Mouse (Mus musculus): Measurements from ENCODE around the gene Depp1. TPM values are rescaled to one million over a fixed set of nuclear protein-coding genes. Genes with fewer than 3 reads are reported as not detected.

The Depp1 gene
- polyA plus RNA-seq, 1 experiment = not detected

- peak overlapping the region; percentile 86 for H3K27ac ChIP-seq (ENCODE audit: insufficient read depth, low read depth, low read length)
- TF ChIP-seq CTCF (IDR thresholded peaks at IDR 0.05; ENCODE audit: low read depth, low read length) (no peak), POLR2A (IDR thresholded peaks at IDR 0.05; ENCODE audit: borderline replicate concordance, low read depth, low read length) (no peak)
- peaks cover 49% of the 10 kb centered on the region for H3K4me1 ChIP-seq (ENCODE audit: control insufficient read depth, insufficient read depth, low read length)
- H3K4me3 ChIP-seq (ENCODE audit: insufficient read depth, low read length) = peak overlapping the region; percentile 81
Observed at GRCm38 (mm10) chr6:116674283-116674886, 24.0 kb downstream of the Depp1 start.

- Histone ChIP-seq H3K27ac (ENCODE audit: insufficient read depth, low read depth, low read length) (no peak overlapping the region), H3K4me3 (ENCODE audit: insufficient read depth, low read length) (no peak overlapping the region), H3K4me1 (ENCODE audit: control insufficient read depth, insufficient read depth, low read length) (peaks cover 58% of the 10 kb centered on the region)
- TF ChIP-seq CTCF (IDR thresholded peaks at IDR 0.05; ENCODE audit: low read depth, low read length) = no peak
- no peak for TF ChIP-seq POLR2A (IDR thresholded peaks at IDR 0.05; ENCODE audit: borderline replicate concordance, low read depth, low read length)
Observed at GRCm38 (mm10) chr6:116676355-116676913, 26.0 kb downstream of the Depp1 start.

DNA sequence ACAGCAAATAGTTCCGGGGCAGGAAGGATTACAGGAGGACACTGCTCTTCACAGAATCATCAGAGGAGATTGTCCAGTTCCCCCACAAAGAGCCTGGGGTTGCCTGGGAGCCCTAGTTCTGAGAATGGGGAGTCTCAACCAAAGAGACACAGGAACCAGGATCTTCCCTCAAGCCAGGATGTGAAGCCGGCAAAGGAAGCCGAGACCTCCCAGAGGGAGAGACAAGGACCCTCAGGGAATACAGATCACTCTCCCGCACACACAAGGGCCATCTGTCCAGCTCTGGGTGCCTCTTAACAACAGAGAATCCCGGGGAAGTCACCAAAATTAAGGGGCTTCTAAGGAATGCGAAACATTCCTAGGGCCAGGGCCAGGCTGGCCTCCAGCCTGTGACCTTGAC lies 26.9 kb downstream of the Depp1 start:
- H3K27ac ChIP-seq (ENCODE audit: insufficient read depth, low read depth, low read length) = no peak overlapping the region

DNA sequence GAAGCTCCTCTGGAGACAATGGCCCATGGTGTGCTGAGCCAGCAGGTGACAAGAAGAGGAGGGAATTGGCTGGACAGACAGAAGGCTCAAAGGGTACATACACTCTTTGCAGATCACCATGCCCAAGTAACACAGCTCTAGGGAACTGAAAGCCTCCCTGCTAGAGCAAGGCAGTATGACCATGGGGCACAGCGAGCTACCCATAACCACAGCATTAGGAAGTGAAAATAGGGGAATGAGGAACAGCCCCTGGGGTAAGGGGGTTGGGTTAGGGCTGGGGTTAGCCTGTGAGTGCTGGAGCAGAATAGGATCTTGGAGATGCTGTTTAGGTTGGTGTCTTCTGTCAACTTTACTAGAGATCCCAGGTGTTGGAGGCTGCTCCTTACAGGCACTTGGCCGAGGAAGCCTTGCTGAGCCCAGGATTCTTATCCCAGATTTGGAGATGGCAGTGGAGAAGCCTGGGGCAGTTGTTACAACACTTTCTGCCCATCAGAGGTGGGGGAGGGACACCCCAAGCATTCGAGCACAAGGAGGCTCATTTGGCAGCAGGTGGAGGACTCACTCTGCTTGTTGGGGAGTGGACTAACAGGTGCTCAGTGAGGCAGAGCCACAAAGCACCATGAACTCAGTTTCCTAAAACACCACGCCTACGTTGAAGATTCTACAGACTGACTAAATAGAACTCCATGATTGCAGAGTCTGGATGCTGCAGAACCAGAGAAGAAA lies 29.3 kb downstream of the Depp1 start:
- Histone ChIP-seq H3K4me1 (ENCODE audit: control insufficient read depth, insufficient read depth, low read length) (peaks cover 79% of the 10 kb centered on the region), H3K4me3 (ENCODE audit: insufficient read depth, low read length) (no peak overlapping the region; the same call in 1 of the 2 replicates), H3K27ac (ENCODE audit: insufficient read depth, low read depth, low read length) (peak overlapping the region; percentile 96)
- TF ChIP-seq POLR2A (IDR thresholded peaks at IDR 0.05; ENCODE audit: borderline replicate concordance, low read depth, low read length) = no peak
- TF ChIP-seq CTCF (IDR thresholded peaks at IDR 0.05; ENCODE audit: low read depth, low read length) = no peak

More for the DNA sequence above, 26.9 kb downstream of the Depp1 start:
- Histone ChIP-seq H3K4me3 (ENCODE audit: insufficient read depth, low read length) (no peak overlapping the region), H3K4me1 (ENCODE audit: control insufficient read depth, insufficient read depth, low read length) (peaks cover 65% of the 10 kb centered on the region)
- TF ChIP-seq CTCF (IDR thresholded peaks at IDR 0.05; ENCODE audit: low read depth, low read length) (no peak), POLR2A (IDR thresholded peaks at IDR 0.05; ENCODE audit: borderline replicate concordance, low read depth, low read length) (no peak)

DNA sequence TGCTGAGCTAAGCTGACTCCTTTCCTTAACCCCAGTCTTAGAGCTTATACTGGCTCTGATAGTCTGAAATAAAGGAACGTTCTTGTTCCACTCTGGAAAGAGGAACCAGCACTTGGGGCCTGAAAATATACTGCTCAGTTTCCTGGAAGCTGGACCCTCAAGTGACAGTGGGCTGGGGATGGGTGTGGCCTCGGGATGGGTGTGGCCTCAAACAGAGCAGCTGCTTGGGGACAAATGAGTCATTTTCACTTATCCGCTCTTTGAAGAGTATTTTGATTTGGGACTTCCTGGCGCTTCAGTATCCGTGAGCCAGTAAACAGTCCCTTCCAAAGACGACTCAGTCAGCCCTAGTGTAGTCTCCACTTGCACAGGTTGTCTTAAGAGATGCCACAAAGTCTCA lies 31.9 kb downstream of the Depp1 start:
- Histone ChIP-seq H3K4me1 (ENCODE audit: control insufficient read depth, insufficient read depth, low read length) (peaks cover 60% of the 10 kb centered on the region), H3K4me3 (ENCODE audit: insufficient read depth, low read length) (peak overlapping the region; percentile 9; the same call in 1 of the 2 replicates), H3K27ac (ENCODE audit: insufficient read depth, low read depth, low read length) (peak overlapping the region; percentile 93)
- no peak for TF ChIP-seq CTCF (IDR thresholded peaks at IDR 0.05; ENCODE audit: low read depth, low read length)
- TF ChIP-seq POLR2A (IDR thresholded peaks at IDR 0.05; ENCODE audit: borderline replicate concordance, low read depth, low read length) = no peak

DNA sequence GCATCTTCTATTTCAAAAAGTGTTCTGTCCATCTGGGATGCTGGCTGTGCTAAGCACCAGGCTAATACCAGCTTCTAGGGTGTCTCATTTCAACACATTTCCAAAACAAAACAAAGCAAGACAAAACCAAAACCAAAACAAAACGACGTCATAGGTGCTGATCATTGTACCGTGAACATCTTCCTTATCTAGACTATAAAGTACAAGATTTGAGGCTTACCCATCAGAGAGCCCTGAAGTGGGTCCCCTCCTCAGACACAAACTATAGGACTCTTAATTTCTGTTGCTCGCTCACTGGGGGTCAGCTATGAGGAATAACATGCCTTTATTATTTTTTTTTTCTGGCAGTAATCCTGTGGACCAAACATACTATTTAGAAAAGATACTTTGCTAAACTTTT lies 43.2 kb downstream of the Depp1 start:
- no peak overlapping the region for H3K4me3 ChIP-seq (ENCODE audit: insufficient read depth, low read length)
- TF ChIP-seq POLR2A (IDR thresholded peaks at IDR 0.05; ENCODE audit: borderline replicate concordance, low read depth, low read length) = no peak
- TF ChIP-seq CTCF (IDR thresholded peaks at IDR 0.05; ENCODE audit: low read depth, low read length) = no peak
- peaks cover 15% of the 10 kb centered on the region for H3K4me1 ChIP-seq (ENCODE audit: control insufficient read depth, insufficient read depth, low read length)
- H3K27ac ChIP-seq (ENCODE audit: insufficient read depth, low read depth, low read length) = no peak overlapping the region

GRCm38 (mm10) chr6:116694346-116694745 lies 43.9 kb downstream of the Depp1 start:
- Histone ChIP-seq H3K4me1 (ENCODE audit: control insufficient read depth, insufficient read depth, low read length) (peaks cover 15% of the 10 kb centered on the region), H3K27ac (ENCODE audit: insufficient read depth, low read depth, low read length) (no peak overlapping the region), H3K4me3 (ENCODE audit: insufficient read depth, low read length) (no peak overlapping the region)
- no peak for TF ChIP-seq POLR2A (IDR thresholded peaks at IDR 0.05; ENCODE audit: borderline replicate concordance, low read depth, low read length)
- no peak for TF ChIP-seq CTCF (IDR thresholded peaks at IDR 0.05; ENCODE audit: low read depth, low read length)

- Histone ChIP-seq H3K4me3 (ENCODE audit: insufficient read depth, low read length) (no peak overlapping the region), H3K27ac (ENCODE audit: insufficient read depth, low read depth, low read length) (no peak overlapping the region), H3K4me1 (ENCODE audit: control insufficient read depth, insufficient read depth, low read length) (peaks cover 15% of the 10 kb centered on the region)
- TF ChIP-seq CTCF (IDR thresholded peaks at IDR 0.05; ENCODE audit: low read depth, low read length) = peak; percentile 54
- TF ChIP-seq POLR2A (IDR thresholded peaks at IDR 0.05; ENCODE audit: borderline replicate concordance, low read depth, low read length) = no peak
Observed at GRCm38 (mm10) chr6:116697413-116697812, 47.0 kb downstream of the Depp1 start.

GRCm38 (mm10) chr6:116697896-116698425 lies 47.6 kb downstream of the Depp1 start:
- Histone ChIP-seq H3K4me3 (ENCODE audit: insufficient read depth, low read length) (no peak overlapping the region), H3K27ac (ENCODE audit: insufficient read depth, low read depth, low read length) (no peak overlapping the region)
- TF ChIP-seq CTCF (IDR thresholded peaks at IDR 0.05; ENCODE audit: low read depth, low read length) = no peak
- no peak for TF ChIP-seq POLR2A (IDR thresholded peaks at IDR 0.05; ENCODE audit: borderline replicate concordance, low read depth, low read length)

GRCm38 (mm10) chr6:116700821-116701220 lies 50.4 kb downstream of the Depp1 start:
- Histone ChIP-seq H3K4me1 (ENCODE audit: control insufficient read depth, insufficient read depth, low read length) (no peaks in the 10 kb centered on the region), H3K27ac (ENCODE audit: insufficient read depth, low read depth, low read length) (no peak overlapping the region), H3K4me3 (ENCODE audit: insufficient read depth, low read length) (no peak overlapping the region)
- TF ChIP-seq CTCF (IDR thresholded peaks at IDR 0.05; ENCODE audit: low read depth, low read length) (no peak), POLR2A (IDR thresholded peaks at IDR 0.05; ENCODE audit: borderline replicate concordance, low read depth, low read length) (no peak)

More at GRCm38 (mm10) chr6:116697896-116698425, 47.6 kb downstream of the Depp1 start:
- H3K4me1 ChIP-seq (ENCODE audit: control insufficient read depth, insufficient read depth, low read length) = peaks cover 15% of the 10 kb centered on the region

Other genes with a start within 250 kb of the Depp1 start
- 43.6 and 46.3 TPM in 2 replicates for gene Alox5, start 189.4 kb upstream of the Depp1 start, polyA plus RNA-seq (2012; ENCODE audit: insufficient read depth, insufficient read length, missing spikeins)
- gene Olfr211, start 161.5 kb upstream of the Depp1 start, polyA plus RNA-seq (2012; ENCODE audit: insufficient read depth, insufficient read length, missing spikeins) = not detected in 2 replicates
- gene Olfr212, start 144.1 kb upstream of the Depp1 start, polyA plus RNA-seq (2012; ENCODE audit: insufficient read depth, insufficient read length, missing spikeins) = not detected in 2 replicates
- not detected in 2 replicates for gene Olfr213, start 112.2 kb upstream of the Depp1 start, polyA plus RNA-seq (2012; ENCODE audit: insufficient read depth, insufficient read length, missing spikeins)
- gene Gm5580, start 99.5 kb upstream of the Depp1 start, polyA plus RNA-seq (2012; ENCODE audit: insufficient read depth, insufficient read length, missing spikeins) = not detected in 2 replicates
- not detected in 2 replicates for gene Olfr214, start 96.4 kb upstream of the Depp1 start, polyA plus RNA-seq (2012; ENCODE audit: insufficient read depth, insufficient read length, missing spikeins)
- gene Olfr215, start 66.4 kb upstream of the Depp1 start, polyA plus RNA-seq (2012; ENCODE audit: insufficient read depth, insufficient read length, missing spikeins) = not detected in 2 replicates
- gene Zfp422, start 21.6 kb upstream of the Depp1 start, polyA plus RNA-seq (2012; ENCODE audit: insufficient read depth, insufficient read length, missing spikeins) = 26.7 and 31.5 TPM in 2 replicates
- 388 and 401 TPM in 2 replicates for gene Rassf4, start 23.3 kb downstream of the Depp1 start, polyA plus RNA-seq (2012; ENCODE audit: insufficient read depth, insufficient read length, missing spikeins)
- gene Tmem72, start 66.3 kb downstream of the Depp1 start, polyA plus RNA-seq (2012; ENCODE audit: insufficient read depth, insufficient read length, missing spikeins) = 0.09 TPM in 1 of 2 replicates, not detected in the other